Mouse (Mus musculus) thymus, adult 2 months (tissue): ENCODE measurements at regions not wholly inside any gene's neighbourhood (a gene's known extent, or its start where the extent isn't known, plus 50 kb on each side); places are given as distances from the start of the nearest gene placed in this dataset.

Experiments used
- CTCF ChIP-seq: fragments of 200-500 bp; IDR thresholded peaks from 2 replicates; pipeline ENCODE4 v1.5.1; 2012; ENCODE audit warnings: mild to moderate bottlenecking, control low read depth, low read length, moderate library complexity, borderline replicate concordance; ENCODE audit not compliant: control insufficient read depth, poor library complexity, insufficient read depth; ENCODE audit errors: extremely low read depth
- POLR2A ChIP-seq: fragments of 200-500 bp; IDR thresholded peaks from 2 replicates; pipeline ENCODE4 v1.6.1; 2012; ENCODE audit warnings: mild to moderate bottlenecking, low read length, control low read depth, moderate library complexity; ENCODE audit not compliant: control insufficient read depth, poor library complexity, insufficient read depth; ENCODE audit errors: extremely low read depth

- no peak for TF ChIP-seq CTCF
- TF ChIP-seq POLR2A, result no peak
These were observed 496.8 kb downstream of the Cdh26 start for GRCm38 (mm10) chr2:178927038-178927660.
